Mouse (Mus musculus): Measurements from ENCODE around the gene Ppat.

DNA sequence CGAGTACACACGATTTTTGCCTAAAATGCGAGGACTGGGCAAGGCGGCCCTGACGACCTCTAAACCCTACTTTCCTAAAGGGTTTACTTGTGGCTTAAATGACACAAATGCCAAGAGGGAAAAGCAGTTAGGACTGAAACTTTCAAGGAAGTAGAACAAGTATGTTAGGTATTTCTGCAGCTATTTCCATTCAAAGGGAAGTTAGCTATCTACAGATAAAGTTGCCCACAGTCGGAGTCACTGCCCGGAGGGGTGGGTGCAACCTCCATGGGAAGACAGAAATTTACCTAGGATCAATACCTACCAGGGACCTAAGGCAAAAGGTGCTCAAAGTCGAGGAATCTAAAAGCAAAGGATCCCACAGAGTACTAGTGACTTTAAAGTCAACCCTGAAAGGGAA, 11.7 kb downstream of the Ppat start:
- TF ChIP-seq CTCF (conservative IDR thresholded peaks at IDR 0.05; ENCODE audit: insufficient read depth, insufficient read length, low read depth, low read length) (no peak), POLR2A (IDR thresholded peaks at IDR 0.05; ENCODE audit: low read depth, low read length) (no peak)
